Mouse (Mus musculus) neural tube, embryonic 11.5 days (tissue): Measurements from ENCODE around the gene Acbd5. TPM values are rescaled to one million over a fixed set of nuclear protein-coding genes. Genes with fewer than 3 reads are reported as not detected.

ENCODE experiments used
- ATAC-seq: fragments of 200-750 bp; cut with Nextera tagmentation; 2 replicates; pipeline ENCODE4 v1.8.0; 2017; ENCODE audit warnings: moderate number of reproducible peaks, mild to moderate bottlenecking, moderate TSS enrichment, moderate library complexity; ENCODE audit not compliant: insufficient read depth, low FRiP score, low TSS enrichment
- DNase-seq: peaks from one replicate; pipeline ENCODE4 v3.0.0-alpha.2; 2015; ENCODE audit warnings: low spot score
- H3K27ac ChIP-seq: fragments of 300-500 bp; sonication (generic); 2 replicates; pipeline ENCODE4 v1.5.1; 2014; ENCODE audit warnings: low read depth, mild to moderate bottlenecking, low read length
- H3K27me3 ChIP-seq: fragments of 300-500 bp; sonication (generic); 2 replicates; pipeline ENCODE4 v1.6.1; 2014; ENCODE audit warnings: mild to moderate bottlenecking, low read length, mixed read lengths; ENCODE audit not compliant: control insufficient read depth, insufficient read depth
- H3K36me3 ChIP-seq: fragments of 300-500 bp; sonication (generic); 2 replicates; pipeline ENCODE4 v1.6.1; 2014; ENCODE audit warnings: mild to moderate bottlenecking, low read length, moderate library complexity, mixed read lengths; ENCODE audit not compliant: control insufficient read depth, insufficient read depth
- H3K4me1 ChIP-seq: fragments of 300-500 bp; sonication (generic); 2 replicates; pipeline ENCODE4 v1.6.1; 2014; ENCODE audit warnings: low read length, mixed read lengths; ENCODE audit not compliant: control insufficient read depth, insufficient read depth
- H3K4me2 ChIP-seq: fragments of 300-500 bp; sonication (generic); 2 replicates; pipeline ENCODE4 v1.6.1; 2014; ENCODE audit warnings: low read depth, mild to moderate bottlenecking, moderate library complexity
- H3K4me3 ChIP-seq: fragments of 300-500 bp; sonication (generic); 2 replicates; pipeline ENCODE4 v1.5.1; 2014; ENCODE audit warnings: low read depth, low read length
- H3K9ac ChIP-seq: fragments of 300-500 bp; sonication (generic); 2 replicates; pipeline ENCODE4 v1.6.1; 2014; ENCODE audit warnings: mild to moderate bottlenecking, low read length
- H3K9me3 ChIP-seq: fragments of 300-500 bp; sonication (generic); 2 replicates; pipeline ENCODE4 v1.6.1; 2016; ENCODE audit warnings: low read length; ENCODE audit not compliant: control insufficient read depth
- WGBS: fragments of 180-500 bp; shearing (Covaris S2); extraction: QIAGEN DNeasy Blood & Tissue Kit; methylation state at CpG from one replicate; pipeline ENCODE4 v1.1.7; 2014; 5-methylcytosine and 5-hydroxymethylcytosine counted together
- polyA plus RNA-seq: library from polyadenylated mRNA; unstranded; fragments of >200 nt; fragmentation: Nextera tagmentation; extraction: Ambion mirVana; gene quantifications from 2 replicates; pipeline ENCODE4 v1.2.1, GENCODE M21; 2014

Gene Acbd5
- polyA plus RNA-seq, 1 experiment from 2014 or later: 45.1 TPM

- Histone ChIP-seq H3K36me3 (no peaks in the 10 kb centered on the region), H3K9ac (peak overlapping the region; percentile 84), H3K9me3 (no peaks in the 10 kb centered on the region), H3K4me1 (peaks cover 7% of the 10 kb centered on the region), H3K27me3 (no peaks in the 10 kb centered on the region), H3K27ac (peak overlapping the region; percentile 95), H3K4me3 (peak overlapping the region; percentile 89), H3K4me2 (peak overlapping the region; percentile 49)
- ATAC-seq (peak; percentile 10), DNase-seq (no peak)
- WGBS: under 1% methylated on average over 17 of the region's 17 CpGs
Observed at GRCm38 (mm10) chr2:23156608-23157081, 88.7 kb downstream of the Acbd5 start.

Other genes starting within 250 kb of the Acbd5 start
- 22.6 and 23.7 TPM in 2 replicates for gene Pdss1, start 172.6 kb upstream of the Acbd5 start, polyA plus RNA-seq
- 47.1 and 48.1 TPM in 2 replicates for gene Abi1, start 27.9 kb upstream of the Acbd5 start, polyA plus RNA-seq
- 10.0 and 13.4 TPM in 2 replicates for gene Mastl, start 87.9 kb downstream of the Acbd5 start, polyA plus RNA-seq
- gene Yme1l1, start 88.2 kb downstream of the Acbd5 start, polyA plus RNA-seq: 79.2 and 84.1 TPM in 2 replicates
- not detected in 2 replicates for gene 4931423N10Rik, start 139.3 kb downstream of the Acbd5 start, polyA plus RNA-seq